Mouse (Mus musculus) left cerebral cortex, adult 18-20 months (tissue): ENCODE data around the gene Tnfrsf14. TPM values are rescaled to one million over a fixed set of nuclear protein-coding genes. Genes with fewer than 3 reads are reported as not detected.

Source experiments
- DNase-seq, 2 experiments: peaks; one replicate each; pipeline ENCODE4 v3.0.0; 2021 to 2022; ENCODE audit warnings: low spot score in 2 of 2, mixed read lengths in 1 of 2
- total RNA-seq, 2 experiments: library from RNA; stranded (reverse); gene quantifications; 2 replicates each; pipeline ENCODE4 v1.2.3; 2021

Tnfrsf14 gene
- total RNA-seq, 2 experiments from 2014 or later: 2.0 to 2.1 TPM

GRCm38 (mm10) chr4:154948940-154949588, 20.7 kb upstream of the Tnfrsf14 start:
- no peak for DNase-seq

- DNase-seq: no peak
Observed at GRCm38 (mm10) chr4:154948066-154948939, 19.9 kb upstream of the Tnfrsf14 start.

- peak in 1 of 2 experiments; percentile 44 for DNase-seq
Observed at GRCm38 (mm10) chr4:154946319-154946718, 18.0 kb upstream of the Tnfrsf14 start.

- peak; percentile 68 to 73 for DNase-seq
Observed at GRCm38 (mm10) chr4:154944121-154944590, 15.8 kb upstream of the Tnfrsf14 start.

- no peak for DNase-seq
Observed at GRCm38 (mm10) chr4:154943323-154944039, 15.1 kb upstream of the Tnfrsf14 start.

- no peak for DNase-seq
Observed at GRCm38 (mm10) chr4:154942632-154943322, 14.4 kb upstream of the Tnfrsf14 start.

GRCm38 (mm10) chr4:154941831-154942230, 13.5 kb upstream of the Tnfrsf14 start:
- DNase-seq: no peak

- DNase-seq: no peak
Observed at GRCm38 (mm10) chr4:154940156-154940555, 11.8 kb upstream of the Tnfrsf14 start.

- no peak for DNase-seq
Observed at GRCm38 (mm10) chr4:154937746-154938145, 9.4 kb upstream of the Tnfrsf14 start.

GRCm38 (mm10) chr4:154936542-154937255, 8.3 kb upstream of the Tnfrsf14 start:
- no peak for DNase-seq

- no peak for DNase-seq
Observed at GRCm38 (mm10) chr4:154935788-154936187, 7.4 kb upstream of the Tnfrsf14 start.

GRCm38 (mm10) chr4:154934800-154935199, 6.4 kb upstream of the Tnfrsf14 start:
- no peak for DNase-seq

GRCm38 (mm10) chr4:154933306-154933907, 5.0 kb upstream of the Tnfrsf14 start:
- no peak for DNase-seq

GRCm38 (mm10) chr4:154929088-154929660, 811 bp upstream of the Tnfrsf14 start:
- DNase-seq: no peak

GRCm38 (mm10) chr4:154927899-154928337, 445 bp downstream of the Tnfrsf14 start:
- DNase-seq: no peak

- DNase-seq: no peak
Observed at GRCm38 (mm10) chr4:154926969-154927898, 1.1 kb downstream of the Tnfrsf14 start.

GRCm38 (mm10) chr4:154925413-154925812, 3.0 kb downstream of the Tnfrsf14 start:
- no peak for DNase-seq

GRCm38 (mm10) chr4:154922931-154923330, 5.4 kb downstream of the Tnfrsf14 start:
- no peak for DNase-seq
